Mouse (Mus musculus): ENCODE data around the gene Ccz1.

DNA sequence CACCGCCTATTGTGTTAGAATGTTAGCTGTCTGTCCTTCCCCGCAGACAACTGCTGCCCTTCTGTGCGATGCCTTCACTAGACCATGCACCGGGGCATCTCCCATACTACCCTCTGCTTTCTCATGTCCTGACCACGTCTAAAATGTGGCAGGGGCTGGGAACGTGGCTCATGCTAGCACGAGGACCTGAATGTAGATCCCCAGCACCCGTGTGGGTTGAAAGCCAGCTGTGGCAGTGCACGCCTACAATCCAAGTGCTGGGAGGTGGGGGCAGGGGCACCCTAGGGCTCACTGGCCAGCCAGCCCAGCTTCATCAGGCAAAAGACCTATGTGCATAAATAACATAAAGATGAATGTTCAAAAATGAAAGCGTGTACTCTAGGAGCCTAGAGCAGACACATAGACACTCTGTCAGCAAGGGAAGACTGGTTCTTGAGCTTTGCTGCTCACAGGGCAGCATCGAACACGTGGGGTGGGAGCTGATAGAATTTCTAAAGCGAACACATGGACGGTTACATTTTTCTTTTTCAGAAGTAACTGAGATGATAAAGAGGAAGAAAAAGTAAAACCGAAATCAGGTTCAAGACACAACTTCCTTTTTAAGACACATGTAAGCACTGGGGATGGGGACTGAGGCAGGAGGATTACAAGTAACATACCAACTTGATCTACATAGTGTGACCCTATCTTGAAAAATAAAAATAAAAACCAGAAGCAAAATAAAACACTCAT is 12.1 kb downstream of the Ccz1 start:
- TF ChIP-seq EP300 (IDR thresholded peaks at IDR 0.05; ENCODE audit: insufficient read depth, low read depth, low read length) (no peak), CTCF (IDR thresholded peaks at IDR 0.05) (no peak)

Measured in heart, adult 2 months (tissue).